Mouse (Mus musculus) left cerebral cortex, adult 11 months (tissue): ENCODE measurements around the gene Map4k3.
"Not testable (repeated sequence)": the region's sequence is repeated elsewhere in the genome, so short reads cannot be mapped to it uniquely, and the experiment has no call there.

Experiments used
- DNase-seq: peaks from one replicate; pipeline ENCODE4 v3.0.0; 2022; ENCODE audit warnings: low spot score

Gene Map4k3

DNA sequence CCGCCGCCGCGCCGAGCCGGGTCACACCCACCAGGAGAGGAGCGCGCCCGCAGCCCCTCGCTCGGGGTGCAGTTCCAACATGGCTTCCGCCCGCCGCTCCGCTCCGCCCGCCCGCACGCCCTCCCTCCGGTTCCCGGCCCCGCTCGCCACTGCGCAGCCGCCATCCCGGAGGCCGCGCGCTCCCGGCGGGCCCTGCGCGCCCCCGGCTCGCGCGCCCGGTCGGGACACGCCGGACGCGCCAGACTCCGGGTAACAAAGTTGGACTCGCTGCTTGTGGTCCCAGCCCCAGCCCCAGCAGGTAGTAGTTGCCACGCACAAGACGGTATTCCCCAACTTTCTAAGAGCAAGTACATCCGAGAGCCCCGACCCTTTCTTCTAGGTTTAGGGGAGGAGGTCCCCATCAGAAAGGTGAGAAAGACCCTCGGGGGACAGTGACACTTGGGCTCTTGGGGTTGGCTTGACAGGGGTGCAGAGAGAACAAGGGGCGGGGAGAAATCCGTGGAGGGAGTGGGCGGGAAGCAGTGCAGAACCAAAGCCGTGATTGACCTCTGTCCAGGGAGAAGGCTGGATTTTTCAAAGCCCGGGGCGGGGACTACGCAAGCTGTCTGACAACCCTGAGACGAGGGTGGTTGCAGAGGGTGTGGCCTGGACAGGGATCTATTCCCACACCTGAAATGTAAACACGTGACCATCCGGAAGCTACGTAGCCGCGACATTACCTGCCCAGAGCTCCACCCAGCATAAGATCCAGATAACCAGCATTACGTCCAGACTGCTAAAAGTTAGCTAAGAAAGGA, at the start of gene Map4k3:
Gene Map4k3, minus strand, starts transcription at position 424 of the 797 bp plus-strand sequence.
- DNase-seq: peak; percentile 51

DNA sequence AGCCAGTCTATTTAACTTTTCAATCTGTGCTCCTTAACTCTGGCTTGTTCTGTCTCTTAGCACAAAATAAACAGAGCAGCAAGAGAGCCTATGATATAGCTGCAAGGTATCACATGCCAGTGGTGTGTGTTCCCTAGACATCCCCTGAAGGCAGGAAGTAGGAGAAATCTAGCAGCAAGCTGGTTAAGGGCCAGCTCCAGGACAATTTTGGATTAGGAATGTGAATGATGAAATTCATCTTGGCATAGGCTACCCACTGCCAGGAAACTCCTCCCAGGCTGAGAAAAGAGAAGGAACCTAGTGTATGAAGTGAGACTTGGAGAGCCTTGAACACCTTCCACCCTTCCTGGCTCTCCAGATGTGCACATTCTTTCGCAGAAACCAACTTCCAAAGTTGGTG, 49.3 kb upstream of the Map4k3 start:
- no peak for DNase-seq

GRCm38 (mm10) chr17:80775178-80775788, 47.0 kb upstream of the Map4k3 start:
- DNase-seq: no peak

DNA sequence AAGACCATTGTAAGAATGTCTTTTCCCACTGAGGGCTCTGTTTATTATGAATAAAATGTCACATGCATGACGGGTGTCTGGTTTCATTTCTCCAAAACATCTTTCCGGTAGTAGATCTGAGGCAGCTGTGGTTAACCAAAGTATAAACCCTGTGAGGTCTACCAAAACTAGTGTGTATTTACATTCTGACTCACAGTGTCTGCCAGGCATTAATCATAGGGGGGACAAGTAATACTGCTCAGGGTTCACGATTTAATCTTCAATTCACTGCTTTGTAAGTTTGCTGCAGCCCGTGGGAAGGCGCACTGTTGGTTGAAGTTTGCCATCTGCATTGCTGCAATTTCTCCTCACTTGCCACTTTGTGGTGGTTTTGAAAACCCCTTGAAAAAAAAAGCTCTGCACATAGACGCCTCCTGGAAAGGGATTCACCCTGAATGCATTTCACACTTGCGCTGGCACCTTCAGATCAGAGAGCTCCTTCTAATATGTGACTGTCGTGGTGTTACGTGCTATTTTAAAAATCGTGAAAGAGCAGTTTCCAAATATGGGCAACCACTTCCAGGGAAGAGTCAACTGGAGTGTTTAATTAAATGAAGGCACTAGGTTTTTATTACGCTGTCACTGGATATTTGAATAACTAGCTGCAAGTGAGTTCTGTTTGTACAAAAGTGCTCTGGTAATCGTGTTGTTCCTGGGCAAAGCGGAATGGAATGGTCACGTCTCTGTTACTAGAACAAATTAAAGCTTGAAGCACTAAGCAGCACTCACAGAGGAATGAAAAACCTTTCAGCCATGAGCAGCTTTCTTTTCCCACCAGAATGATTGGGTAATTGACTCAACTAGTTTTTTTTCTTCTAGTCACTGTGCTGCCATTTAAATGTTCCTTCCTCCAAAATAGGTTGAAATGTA, 44.5 kb upstream of the Map4k3 start:
- no peak for DNase-seq

GRCm38 (mm10) chr17:80770065-80770464, 41.8 kb upstream of the Map4k3 start:
- DNase-seq: no peak

GRCm38 (mm10) chr17:80765204-80765603, 36.9 kb upstream of the Map4k3 start:
- no peak for DNase-seq

GRCm38 (mm10) chr17:80763065-80763681, 34.9 kb upstream of the Map4k3 start:
- DNase-seq: no peak

DNA sequence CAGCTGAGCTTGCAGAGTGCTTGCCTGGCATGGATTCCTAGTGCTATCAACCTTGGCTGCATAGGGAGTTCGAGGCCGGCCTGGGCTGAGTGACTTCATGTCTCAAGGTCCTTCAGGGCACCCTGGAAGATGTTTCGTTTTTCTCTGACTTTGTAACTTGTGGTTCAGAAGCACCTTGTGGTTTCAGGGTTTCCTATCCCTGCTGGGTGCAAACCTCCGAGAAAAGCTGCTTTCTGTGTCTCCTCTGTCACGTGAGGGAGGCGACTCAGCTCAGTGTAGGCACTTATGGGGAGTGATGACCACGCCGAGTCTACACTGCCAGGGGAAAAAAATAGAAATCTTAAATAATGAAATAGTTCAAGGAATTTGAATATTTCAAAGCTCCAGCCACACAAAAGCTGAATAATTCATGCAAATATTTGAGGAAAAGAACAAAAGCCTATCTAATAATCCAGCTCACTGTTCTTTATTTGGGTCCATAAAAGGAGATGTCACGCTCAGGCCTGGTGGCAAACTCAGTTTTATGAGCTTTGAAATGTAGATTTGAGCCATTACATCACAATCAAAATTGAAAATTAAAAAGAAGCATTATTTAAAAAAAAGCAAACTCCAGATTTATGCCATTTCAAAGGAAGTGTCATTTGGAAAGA, 34.2 kb upstream of the Map4k3 start:
- no peak for DNase-seq

GRCm38 (mm10) chr17:80761191-80761590, 32.9 kb upstream of the Map4k3 start:
- not testable (repeated sequence) for DNase-seq

- no peak for DNase-seq
These were observed 32.3 kb upstream of the Map4k3 start for GRCm38 (mm10) chr17:80760344-80761145.

DNA sequence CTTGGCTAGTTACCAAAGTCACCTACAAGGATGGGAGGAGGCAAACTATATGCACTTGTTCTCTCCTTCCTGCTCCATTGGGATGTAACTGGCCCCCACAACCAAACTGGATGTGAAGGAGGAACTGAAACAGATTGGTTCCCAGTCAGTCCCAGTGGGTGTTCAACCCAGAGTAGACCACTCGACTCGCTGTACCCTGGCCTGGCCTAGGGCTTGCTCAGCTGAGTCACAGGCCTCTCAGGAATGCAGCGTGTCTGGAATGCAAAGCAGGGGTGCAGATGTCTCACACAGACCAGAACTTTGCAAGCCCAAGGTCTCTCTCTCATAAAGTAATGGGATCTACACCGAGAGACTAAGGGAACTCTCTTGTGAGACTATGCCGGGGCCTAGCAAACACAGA, 27.8 kb upstream of the Map4k3 start:
- DNase-seq: no peak

- no peak for DNase-seq
These were observed 27.0 kb upstream of the Map4k3 start for GRCm38 (mm10) chr17:80755076-80755871.

DNA sequence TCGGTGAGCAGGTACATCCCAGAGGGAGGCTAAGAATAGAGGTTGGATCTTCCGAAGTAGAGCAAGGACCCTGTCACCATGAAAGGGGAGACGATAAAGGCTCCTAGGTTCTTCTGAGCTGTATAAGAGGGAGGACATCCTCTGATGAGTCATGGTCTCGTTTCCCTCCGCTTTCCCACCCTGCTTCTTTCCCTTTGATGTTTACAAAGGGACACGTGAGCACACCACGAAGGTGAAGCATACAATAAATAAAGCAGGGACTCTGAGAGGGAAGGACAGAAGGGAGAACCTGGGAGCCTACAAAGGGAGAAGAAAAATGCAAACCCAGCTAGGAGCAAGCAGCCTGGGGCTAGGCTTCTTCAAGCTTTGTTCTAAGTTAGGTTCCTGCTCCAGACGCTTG, 26.3 kb upstream of the Map4k3 start:
- no peak for DNase-seq

DNA sequence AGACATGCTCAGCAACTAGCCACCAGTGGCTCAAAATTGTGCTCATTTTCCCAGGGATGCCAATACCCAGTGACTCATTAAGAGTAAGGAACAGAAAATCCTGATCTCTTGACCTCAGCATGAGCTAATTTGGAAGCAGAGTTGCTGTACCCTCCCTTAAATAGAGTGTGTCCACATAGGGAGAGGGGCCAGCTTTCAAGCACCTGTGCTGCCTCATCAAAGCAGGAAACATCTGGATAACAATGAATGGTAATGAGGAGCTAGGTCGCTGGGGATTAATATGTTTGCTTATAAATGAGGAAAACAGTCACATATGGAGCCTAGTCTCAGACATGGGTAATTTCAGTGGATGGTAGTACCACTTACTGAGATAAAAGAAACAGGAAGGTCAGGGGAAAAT, 24.2 kb upstream of the Map4k3 start:
- no peak for DNase-seq

- no peak for DNase-seq
These were observed 11.1 kb upstream of the Map4k3 start for GRCm38 (mm10) chr17:80739421-80739820.

DNA sequence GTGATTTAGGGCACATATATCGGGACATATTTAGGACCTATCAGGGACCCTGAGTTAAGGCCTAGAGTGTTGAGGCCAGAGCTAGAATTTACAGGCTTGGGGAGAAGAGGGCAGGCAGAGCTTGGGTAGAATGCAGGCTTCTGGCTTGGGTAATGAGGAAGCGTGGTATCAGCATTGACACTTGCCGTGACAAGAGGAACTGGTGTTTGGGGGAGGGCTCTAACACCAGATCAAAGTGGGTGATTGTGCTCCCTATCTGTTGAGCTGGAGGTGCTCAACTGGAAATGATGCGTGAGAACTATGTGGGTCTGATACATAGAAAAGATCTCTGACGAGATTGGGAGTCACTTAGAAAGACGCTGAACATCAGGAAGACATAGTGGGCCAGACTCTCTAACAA, 6.4 kb upstream of the Map4k3 start:
- no peak for DNase-seq

DNA sequence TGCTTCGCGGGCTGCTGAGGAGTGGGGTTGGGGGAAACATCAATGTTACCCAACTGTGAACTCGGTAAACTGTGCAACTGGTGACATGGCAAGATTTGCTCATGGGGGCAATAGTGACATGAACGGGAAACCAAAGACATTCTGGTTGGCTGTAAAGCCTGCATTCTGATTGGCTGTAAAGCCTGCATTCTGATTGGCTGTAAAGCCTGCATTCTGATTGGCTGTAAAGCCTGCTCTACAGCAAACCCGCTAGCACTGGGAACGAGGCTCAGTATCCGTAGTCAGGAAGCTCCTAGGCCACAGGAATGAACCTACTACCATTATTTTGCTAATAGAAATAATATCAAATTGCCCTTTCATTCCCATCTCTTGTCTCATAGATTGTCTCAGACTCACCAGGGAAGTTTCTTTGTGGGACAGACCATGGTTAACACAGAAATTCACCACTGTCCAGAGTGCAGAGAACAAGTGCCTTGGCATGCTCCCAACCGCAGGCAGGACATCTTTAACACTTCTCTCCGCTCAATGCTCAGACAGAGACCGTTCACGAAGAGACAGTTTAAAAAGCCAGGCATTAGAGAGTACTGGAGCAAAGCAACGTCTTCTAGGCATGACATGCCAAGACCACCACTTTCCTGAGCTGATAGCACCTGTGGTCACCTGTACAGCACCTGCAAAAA, 5.0 kb upstream of the Map4k3 start:
- no peak for DNase-seq

DNA sequence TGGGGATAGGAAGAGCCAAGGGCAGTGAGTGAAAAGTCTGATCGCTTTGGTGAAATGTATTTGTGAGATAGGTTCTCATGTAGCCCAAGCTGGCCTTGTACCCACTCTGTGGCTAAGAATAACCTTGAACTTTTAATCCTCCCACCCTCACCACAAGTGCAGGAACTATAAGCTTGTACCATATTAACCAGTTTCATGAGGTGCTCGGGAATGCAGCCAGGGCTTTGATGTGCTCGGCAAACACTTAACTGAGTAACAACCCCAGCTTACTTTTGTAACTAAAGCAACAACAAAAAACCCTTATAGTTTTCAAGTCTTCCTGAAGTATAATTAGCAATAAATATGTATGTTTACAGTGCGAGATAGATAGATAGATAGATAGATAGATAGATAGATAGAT, 4.0 kb upstream of the Map4k3 start:
- no peak for DNase-seq

DNA sequence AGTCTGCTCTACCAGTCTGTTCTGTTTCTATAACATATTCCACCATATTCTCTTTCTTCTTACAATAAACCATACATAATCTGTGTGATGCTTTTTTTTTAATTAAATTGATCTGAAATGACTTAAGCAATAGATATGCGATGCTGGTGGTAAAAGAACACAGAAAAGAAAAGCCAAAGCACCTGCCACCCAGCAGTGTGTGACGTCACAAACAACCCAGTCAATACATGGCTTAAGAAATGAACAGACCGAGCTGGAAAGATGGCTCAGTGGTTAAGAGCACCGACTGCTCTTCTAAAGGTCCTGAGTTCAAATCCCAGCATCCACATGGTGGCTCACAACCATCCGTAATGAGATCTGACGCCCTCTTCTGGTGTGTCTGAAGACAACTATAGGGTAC, 2.0 kb upstream of the Map4k3 start:
- not testable (repeated sequence) for DNase-seq
